Mouse (Mus musculus) cerebellum, adult (tissue): Measurements from ENCODE around the gene Gm37240.
"Not testable (repeated sequence)": the region's sequence is repeated elsewhere in the genome, so short reads cannot be mapped to it uniquely, and the experiment has no call there.

Source experiments
- ATAC-seq: cut with Nextera tagmentation; 2 replicates; pipeline ENCODE4 v1.9.2; 2017; ENCODE audit warnings: mild to moderate bottlenecking, moderate library complexity, mixed read lengths; ENCODE audit not compliant: insufficient number of reproducible peaks, low FRiP score, low TSS enrichment

Gm37240 gene

DNA sequence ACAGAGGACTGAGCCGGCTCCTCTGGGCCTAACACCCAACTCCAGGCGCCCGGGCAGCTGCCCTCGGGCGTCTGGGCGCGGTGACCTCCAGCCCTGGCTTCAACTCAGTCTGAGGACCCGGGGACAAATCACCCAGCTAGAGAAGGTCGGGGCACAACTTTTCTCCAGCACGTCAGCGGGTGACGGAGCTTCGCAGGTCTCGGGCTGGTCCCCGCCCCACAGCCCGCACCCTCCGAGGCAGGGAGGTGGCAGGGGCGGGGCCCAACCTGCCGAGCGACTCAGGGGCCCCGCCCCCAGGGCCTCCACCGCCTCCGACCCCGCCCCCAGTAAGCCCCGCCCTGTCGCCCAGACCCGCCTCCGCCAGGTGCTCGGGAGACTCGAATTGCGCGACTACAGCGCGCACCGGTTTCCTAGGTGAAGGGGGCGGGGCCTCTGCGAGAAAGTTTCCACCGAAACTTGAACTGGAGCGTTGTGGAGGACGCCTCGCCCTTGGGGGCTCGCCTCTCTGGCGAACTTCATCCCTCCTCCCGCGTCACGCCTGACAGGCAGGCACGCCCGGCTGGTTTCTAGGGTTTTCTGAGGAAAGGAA, at the start of gene Gm37240, which contains the start of gene Glt28d2:
Gm37240 (minus strand) TSS at position 280 of the 589 bp plus-strand sequence.
Glt28d2 (minus strand) TSS at position 278 of the 589 bp plus-strand sequence.
- peak; percentile 53 for ATAC-seq

DNA sequence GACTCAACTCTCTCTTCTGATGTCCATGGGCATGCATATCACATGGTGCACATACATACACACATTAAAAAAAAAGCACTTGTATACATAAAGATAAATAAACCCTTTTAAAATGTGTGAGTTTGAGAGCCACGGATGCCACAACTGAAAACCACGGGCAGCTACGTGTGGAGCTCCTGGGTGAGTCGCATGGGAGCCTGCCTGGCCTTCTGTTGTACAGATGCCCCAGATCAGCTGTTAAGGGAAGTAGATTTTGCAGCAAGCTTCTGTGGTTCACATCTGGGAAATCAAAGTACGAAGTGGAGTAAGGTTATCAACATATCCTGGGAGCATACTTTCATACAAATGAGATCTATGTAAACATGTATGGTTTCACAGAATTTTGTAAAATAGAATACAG, 46.3 kb upstream of the Gm37240 start:
- ATAC-seq = no peak

DNA sequence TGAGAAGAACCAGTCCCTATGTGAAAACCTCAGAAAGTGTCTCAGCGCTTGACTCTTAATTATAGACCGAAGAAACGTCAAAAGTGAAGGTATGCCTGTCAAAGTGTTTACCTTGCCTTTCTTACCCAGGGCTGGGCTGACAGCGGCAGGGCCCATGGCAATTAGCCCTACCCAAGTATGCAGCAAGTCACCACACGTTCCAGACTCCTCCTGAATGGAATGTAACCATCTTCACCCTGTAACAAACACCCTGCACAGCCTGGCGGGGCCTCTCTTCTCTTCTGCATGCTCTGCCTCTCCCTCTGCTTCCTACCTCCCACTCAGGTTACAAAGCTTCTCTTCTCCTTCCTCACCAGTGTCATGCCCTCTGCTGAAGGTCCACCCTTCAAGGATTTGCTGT, 44.5 kb upstream of the Gm37240 start:
- ATAC-seq = no peak

DNA sequence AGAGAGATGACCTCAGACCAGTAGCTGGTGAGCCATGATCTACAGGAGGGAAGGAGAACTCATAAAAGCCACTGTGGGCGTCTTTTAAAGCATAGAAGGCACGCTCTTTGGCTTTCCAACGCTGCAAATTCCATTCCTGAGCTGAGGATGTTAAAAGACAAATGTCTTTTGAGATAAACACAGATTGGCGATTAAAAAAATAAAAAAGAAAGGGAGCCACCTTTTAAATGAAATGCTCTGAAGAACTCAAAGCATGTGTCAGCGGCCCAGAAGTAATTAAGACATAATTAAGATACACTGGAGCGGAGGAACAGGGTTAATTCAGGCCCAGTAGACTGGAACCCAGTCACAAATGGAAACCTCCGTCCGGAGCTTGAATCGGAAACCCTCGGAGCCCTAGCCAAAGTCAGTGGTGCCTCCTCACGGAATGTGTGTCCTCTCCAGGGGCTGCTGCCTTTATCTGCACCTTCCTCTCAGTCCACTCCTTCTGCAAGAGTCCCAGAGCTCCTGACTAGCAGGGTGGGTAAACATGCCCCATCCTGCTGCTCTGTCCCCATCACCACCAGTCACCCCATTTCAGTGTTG, 43.4 kb upstream of the Gm37240 start:
- ATAC-seq = no peak

DNA sequence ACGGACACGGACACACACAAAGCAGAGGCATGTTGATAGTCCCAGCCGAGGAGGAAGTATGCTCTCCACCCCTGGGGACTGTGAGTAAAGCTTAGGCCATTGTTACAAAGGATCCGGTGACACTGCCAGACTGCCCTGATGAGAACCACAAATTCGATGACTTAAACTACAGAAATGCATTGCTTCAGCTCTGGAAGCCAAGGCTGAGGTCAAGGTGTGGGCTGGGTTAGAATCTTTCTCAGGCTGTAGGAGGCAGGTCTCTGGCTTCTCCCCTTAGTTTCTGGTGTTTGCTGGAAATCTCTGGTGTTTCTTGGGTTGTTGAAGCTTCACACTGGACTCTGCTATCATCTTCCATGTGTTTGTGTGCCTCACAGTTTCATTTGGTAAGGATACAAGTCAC, 42.4 kb upstream of the Gm37240 start:
- no peak for ATAC-seq

DNA sequence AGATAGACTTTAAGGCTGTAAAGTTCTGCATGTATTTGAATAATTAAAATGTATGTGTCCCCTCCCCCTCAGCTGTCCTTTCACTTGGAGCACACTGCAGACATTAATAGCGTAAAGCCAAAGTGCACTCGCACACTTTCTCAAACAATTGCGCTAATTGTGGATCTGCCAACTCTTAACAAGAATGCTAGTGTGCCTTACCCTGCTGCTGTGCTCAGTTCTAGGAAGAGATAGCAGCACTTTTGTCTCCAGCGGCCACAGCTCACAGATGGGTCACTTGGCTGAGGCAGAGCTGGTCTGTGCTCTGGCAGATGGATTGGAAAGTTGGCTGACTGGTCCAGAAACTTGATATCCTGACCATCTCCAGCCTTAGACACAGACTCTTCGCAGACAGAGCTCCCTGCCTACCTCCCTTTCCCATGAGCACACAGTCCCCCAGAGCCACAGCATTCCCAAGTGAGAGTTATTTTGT, 40.9 kb upstream of the Gm37240 start:
- ATAC-seq = no peak

DNA sequence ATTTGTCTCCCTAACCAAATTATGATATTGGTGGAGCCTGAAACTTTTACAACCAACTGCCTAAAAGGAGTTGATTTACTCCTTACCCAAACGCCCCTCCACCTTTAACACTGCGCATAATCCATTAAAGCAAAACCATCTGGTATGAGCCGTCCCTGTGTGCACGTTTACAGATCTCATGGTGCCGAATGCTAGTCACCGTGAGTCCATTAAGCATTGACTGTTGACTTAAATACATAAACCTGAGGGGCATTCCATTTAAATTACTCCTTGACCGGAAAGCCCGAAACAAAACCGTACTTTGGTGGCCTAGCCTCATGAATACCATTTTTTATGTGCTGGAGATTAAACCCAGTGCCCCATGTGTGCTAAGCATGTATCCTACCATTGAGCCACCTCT, 40.0 kb upstream of the Gm37240 start:
- ATAC-seq = no peak

DNA sequence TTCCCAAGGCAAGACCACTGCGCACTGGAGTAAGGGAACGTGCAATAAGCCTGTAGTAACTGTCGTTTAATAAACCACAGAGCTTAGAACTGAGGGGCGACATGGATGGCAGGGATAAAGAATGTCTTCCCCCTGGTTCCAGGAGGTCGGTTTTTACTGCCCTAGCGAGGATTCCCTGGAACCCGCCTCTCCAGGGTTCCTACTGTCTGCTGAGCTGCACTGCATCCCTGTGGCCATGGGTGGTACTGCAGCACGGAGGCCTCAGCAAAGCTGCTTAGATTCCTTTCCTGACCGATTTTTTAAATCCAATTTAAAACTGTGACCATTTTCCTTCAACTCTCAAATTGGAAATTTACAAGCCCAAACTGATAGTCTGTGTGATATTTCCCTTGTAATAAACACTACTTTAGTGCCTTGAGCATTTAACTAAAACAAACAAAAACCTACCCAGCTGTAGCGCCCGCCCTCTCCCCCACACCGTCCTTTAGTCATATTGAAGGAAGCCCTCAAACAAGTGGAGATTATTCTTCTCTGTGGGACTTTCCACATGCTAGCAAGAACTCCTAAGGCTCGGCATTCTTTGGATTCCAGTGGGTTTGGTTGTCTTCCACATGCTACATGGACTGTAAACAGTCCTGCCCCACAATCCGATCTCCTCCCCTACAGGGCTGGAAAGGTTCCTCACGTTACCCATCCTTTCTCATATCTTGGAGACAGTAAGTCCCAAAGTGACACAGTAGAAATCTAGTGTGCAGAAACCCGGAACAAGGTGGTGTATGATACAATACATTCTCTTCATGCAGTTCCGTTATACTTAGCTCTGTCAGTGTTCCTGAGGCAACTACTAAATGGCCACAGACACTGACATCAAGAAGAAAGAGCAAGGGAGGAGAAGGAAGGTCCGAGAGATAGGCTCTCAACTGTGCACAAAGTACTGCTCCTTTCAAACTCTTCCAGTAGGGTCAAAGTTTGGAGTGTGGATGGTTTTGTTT, 36.9 kb upstream of the Gm37240 start:
- ATAC-seq = peak; percentile 81

DNA sequence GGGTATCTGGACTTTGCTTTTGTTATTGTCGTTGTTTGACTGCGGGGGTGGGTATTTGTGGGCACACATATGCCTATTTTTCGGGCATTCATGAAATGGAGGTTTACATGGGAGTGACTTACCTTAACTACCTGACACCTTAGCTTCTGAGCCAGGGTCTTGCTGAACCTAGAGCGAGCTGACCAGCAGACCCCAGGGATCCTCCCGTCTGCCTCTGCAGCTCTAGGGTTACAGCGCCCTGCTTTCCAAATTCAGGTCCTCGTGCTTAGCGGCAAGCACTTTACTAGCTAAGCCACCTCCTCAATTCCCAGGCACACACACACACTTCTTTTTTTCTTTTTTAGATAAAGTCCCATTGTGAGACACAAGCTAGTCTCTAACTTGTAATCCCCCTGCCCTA, 36.0 kb upstream of the Gm37240 start:
- ATAC-seq = no peak

DNA sequence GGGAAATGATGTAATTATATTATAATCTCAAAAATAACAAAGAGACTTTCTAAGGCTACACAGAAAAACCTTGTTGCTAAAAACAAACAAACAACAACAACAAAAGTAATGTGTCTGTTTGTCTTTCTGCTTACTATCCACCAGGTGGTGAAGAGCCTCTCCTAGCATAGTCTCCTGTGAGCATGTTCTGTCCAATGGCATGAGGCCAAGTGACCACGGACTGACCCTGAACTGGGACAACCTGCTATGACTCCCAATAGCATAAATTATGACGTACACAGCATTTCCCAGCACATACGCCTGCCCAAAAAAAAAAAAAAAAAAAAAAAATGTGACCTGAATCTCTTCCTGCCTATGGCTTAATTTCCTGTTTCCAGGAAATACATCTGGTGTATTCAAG, 35.0 kb upstream of the Gm37240 start:
- ATAC-seq = no peak

DNA sequence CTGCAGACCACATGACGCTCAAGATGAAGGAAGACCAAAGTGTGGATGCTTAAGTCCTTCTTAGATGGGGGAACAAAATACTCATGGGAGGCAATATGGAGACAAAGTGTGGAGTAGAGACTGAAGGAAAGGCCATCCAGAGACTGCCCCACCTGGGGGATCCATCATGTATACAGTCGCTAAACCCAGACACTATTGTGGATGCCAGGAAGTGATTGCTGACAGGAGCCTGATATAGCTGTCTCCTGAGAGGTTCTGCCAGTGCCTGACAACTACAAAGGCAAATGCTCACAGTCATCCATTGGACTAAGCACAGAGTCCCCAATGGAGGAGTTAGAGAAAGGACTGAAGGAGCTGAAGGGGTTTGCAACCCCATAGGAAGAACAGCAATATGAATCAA, 33.4 kb upstream of the Gm37240 start:
- not testable (repeated sequence) for ATAC-seq

DNA sequence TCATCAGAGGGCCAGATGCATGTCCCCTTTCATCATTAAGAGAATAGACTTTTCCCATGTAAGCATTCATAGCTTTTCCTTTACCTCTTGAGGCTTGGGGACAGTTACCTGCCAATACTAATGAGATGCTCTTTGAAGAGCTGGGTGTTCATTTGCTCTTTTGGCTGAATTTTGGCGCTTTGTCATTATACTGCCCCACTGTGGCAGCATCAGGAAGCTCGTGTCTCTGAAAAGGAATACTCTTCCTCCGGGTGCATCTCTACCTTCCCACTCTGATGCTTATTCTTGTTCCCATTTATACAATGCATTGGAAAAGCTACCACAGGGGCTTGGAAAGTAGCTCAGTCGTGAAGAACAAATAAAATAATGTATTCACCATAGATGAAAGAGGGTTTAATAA, 30.3 kb upstream of the Gm37240 start:
- ATAC-seq = no peak

DNA sequence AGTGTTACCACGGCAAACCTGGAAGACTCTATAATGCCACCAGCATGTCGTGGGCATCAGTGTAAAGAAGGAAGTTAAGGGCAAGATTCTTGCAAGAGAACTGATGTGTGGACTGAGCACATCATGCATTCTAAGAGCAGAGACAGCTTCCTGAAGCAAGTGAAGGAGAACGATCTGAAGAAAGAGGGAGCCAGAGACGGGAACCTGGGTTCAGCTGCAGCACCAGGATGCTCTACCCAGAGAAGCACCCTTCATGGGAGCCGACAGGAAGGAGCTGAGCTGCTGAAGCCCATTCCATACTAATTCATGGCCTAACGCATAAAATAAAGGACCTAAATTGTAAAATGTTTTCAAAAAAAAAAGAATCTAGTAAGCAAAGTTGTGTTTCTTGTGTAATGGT, 27.5 kb upstream of the Gm37240 start:
- no peak for ATAC-seq

DNA sequence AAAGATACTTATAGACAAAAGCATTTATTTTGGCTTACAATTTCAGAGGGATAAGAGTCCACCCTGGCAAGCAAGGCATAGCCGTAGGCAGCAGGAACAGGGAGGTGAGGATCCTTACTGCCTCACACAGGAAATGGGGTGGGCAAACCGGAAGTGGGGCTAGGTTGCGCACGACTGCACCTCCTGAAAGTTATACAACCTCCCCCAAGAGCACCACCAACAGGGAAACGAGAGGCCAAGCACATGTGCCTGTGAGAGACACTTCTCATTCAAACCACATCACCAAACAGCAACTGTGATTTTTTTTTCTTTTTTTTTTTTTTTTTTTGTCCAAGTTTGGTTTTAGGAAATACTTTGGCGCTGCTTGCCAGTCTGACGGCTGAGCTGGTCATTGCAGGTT, 19.8 kb upstream of the Gm37240 start:
- no peak for ATAC-seq

DNA sequence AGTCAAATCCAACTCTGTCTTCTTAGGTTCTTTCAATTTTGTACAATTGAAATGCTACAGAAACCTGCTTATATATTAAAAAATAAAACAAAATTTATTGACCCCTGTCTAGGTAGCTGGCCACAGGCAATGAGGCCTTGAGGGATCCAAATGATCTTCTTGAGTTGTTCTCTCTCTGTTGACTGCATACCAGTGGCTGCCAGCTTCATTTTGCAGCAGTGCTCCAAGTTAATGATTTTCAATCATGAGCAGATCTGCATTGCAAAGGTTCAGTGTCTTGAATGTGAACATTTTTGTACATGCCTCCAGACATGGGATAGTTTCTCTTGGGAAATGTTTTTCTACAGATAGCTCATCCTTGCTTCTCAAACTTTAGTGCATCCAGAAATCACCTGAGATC, 17.1 kb upstream of the Gm37240 start:
- ATAC-seq = no peak

DNA sequence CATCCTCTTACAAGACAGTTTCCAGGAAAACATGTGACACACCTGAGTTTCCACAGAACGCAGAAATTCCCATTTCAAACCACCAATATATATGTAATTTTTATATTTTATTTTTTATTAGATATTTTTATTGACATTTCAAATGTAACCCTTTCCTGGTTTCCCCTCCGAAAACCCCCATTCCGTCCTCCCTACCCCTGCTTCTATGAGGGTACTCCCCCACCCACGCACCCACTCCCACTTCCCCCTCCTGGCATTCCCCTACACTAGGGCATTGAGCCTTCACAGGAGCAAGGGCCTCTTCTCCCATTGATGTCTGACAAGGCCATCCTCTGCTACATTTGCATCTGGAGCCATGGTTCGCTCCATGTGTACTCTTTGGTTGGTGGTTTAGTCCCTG, 7.7 kb upstream of the Gm37240 start:
- ATAC-seq = no peak

DNA sequence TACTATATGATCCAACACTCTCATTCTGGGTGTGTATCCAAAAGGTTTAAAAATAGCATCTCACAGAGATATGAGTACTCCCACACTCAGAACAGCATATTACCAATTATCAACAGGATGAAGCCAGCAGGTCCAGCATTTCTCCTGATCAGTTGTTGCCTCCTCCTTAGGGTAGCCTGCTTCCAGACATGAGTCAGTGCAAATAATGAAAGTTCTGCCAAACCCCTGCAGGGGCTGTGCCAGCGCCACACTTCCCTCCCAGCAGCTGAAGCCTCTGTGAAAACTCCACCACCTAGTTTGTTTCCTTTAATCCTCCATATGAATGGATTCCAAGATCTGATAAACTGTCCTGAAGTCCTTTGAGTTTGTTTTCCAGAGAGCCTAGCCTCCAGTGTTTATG, 4.3 kb upstream of the Gm37240 start:
- no peak for ATAC-seq

DNA sequence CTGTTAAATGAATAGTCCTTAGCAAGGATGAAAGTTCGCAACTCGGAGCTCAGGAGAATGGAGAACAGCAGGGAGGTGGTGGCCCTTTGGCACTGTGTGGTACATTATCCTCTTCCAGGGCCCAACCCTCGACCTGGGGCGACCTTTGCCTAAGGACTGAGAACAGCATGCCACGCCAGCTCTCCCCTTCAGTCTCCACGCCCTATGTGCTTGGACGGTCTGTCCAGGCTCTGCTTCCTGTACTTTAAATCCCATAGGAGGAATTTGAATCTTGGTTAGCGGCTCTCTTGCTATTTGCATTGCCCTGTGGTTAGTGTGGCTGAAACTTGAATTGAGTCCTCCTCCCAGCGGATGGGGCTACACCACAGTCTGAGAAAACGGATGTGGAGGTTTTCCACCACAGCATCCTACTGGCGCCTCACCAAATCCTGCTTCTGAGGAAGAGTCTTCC, 928 bp upstream of the Gm37240 start:
- peak; percentile 8; the same call in 1 of the 2 replicates for ATAC-seq

DNA sequence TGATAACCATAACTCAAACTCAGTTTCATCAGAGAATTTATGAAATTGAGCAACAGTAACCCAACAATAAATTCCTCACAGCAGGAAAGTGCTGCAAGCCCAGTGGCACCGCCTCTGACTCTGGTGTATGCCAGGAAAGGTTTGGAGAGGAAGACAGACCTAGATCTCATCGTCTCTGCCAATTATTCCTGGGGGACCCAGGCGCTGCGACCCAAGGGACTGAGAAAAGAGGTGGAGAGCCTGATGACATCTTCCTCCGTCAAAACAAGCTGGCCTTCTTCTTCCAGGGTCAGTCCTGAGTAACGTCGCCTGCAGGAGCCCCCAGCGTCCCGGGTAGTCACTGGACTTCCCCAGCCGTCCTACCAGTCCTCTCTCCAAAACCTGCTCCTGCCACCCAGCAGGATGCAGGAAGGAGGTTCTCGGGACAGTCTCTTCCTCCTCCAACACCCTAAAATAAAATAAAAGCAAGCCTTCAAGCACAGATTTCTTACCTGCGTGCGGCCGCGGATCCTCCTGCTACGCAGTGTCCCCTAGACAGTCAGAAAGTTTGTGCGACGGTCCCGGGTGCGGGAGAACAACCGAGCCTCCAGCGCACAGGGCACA, 581 bp downstream of the Gm37240 start:
- no peak for ATAC-seq

DNA sequence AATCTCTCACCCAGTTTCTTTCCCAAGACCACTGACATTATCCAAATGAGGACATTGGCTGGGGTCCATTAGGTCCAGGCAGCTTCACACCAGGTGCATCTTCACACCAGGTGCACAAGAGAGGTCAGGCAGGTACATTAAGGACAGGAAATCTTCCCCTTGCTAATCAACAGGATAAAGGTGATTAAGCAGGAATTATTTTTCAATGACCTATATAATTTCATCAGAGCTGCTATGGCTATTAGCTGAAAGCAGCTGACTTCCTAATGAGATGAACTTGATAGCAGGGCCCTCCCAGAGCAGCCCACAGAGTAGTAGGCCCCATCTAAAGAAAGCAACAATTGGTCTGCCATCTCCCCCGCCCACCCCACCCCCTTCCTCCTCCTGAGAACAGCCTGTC, 1.4 kb downstream of the Gm37240 start:
- ATAC-seq = no peak

DNA sequence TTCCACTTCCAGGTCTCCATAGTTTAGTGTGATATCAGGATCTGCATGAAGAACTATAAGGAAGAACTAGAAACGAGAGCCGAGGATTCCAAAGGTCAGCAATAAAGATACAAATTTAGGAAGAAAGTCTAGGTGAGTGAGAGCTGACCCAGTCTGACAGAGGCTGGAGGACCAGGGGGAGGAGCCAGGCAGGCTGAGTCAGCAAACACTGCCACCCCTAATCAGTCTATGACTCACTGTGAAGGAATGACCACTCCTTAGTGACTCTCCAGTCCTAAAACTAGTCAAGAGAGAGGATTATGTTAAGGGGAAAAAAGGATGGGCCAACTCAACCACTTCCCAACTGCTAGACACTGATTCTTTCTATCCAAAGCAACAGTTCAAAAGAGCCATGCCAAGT, 6.6 kb downstream of the Gm37240 start:
- ATAC-seq = no peak
